Mouse (Mus musculus): ENCODE data around the gene Rnf24.

DNA sequence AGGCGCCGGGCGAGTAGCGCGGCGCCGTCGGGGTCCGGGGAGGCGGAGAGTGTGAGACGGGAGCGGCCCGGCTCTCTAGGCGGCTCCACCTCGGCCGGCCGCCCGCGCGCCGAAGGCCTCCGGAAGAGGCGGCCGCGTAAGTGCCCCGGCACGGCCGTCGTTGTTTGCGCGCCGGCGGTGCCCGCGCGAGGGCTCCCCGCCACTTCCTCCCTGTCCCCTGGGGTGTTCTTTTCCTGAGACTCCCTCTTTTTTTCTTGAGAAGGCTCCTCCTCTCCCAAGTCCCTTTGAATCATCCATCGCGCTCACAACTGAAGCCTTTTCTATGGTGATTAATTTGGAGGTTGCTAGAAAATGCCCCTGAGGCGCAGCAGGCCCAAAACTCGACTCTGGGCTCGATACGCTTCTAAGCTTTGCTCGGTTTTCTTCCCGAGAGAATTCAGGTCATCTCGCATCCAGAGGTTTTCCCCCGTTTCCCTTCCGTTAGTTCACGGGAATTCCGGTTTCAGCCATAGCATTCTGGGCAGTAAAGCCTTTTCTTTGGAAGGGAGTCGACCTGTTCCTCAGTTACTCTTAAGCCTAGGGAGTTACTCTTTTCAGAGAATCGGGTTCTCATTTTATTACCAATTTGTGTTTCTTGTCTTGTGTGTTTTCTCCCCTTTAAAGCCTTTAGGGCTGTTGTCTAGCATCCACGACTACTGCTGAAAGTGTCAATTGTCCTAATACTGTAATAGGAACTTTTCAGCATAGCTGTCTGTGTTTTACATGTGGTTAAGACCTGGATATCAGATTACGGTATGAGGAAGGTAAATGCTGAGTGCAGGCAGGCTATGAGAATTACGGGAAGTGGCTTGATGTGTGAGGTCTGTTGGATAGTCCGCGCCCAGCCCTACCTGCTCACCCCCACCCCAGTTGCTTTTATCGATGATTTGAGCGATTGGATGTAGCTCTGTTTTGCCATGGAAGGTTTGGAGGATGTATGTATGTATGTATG is 89.7 kb downstream of the Rnf24 start:
- TF ChIP-seq CTCF (IDR thresholded peaks at IDR 0.05; ENCODE audit: low read depth, low read length): no peak
- no peak for TF ChIP-seq POLR2A (IDR thresholded peaks at IDR 0.05; ENCODE audit: insufficient read depth, low read length)
- no peak for TF ChIP-seq EP300 (IDR thresholded peaks at IDR 0.05; ENCODE audit: insufficient read depth, low read depth, low read length)

All from ES-Bruce4 (cell line).